Mouse (Mus musculus): ENCODE results near the gene Ggt1.

The Ggt1 gene

DNA sequence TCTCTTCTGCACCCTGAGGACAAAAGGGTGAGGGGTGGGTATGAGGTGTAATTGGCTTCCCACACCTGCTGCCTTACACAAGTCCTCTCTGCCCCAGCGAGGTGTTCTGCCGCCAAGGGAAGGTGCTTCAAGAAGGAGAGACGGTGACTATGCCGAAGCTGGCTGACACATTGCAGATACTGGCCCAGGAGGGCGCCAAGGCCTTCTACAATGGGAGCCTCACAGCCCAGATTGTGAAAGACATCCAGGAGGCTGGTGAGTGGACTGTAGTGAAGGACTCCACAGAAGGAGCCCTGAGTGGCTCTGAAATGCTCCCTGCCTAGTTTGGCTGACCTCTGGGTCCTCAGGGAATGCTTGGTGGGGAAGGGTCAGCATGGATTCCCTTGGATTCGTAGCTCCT is 17.7 kb downstream of the Ggt1 start:
- DNase-seq: no peak

DNA sequence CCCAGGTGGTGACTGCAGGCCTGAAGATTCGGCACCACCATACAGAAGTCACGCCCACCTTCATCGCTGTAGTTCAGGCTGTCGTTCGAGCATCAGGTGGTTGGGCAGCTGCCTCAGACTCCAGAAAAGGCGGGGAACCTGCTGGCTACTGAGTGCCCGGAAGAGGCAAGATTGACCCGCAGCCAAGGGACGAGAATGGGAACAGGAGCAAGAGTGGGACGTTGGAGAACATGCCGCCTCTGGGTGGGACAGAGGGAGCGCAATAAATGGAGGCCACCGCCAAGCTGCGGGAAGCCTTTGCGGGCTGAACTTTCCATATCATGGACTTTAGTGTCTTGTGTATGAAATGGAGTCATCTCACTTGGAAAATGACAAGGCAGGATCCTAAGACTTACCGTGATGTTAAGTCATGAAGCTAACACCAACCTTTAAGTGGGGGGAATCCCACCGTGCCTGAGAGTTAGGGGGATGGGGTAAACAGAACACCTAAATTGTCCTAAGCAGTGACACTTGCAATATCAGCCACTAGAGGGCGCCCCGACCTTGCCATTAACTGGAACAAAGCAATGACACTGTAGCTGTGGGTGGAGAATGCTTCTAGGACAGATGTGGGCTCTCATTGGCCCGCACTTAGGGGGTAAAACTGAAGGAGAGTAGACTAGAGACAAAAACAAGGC is 24.6 kb downstream of the Ggt1 start:
- peak; percentile 92 for DNase-seq

DNA sequence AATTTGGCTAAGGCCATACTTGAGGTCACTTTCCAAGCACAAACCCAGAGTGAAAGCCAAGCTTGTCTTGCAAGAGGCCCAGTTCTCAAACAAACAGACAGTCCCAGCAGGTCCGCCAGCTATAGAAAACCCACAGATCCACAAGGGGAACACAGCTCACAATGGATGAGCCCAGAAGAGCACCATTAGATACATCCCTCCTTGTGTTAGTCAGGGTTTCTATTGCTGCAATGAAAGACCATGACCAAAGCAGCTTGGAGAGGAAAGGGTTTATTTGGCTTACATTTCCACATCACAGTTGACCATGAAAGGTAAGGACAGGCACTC is 25.1 kb downstream of the Ggt1 start:
- no peak for DNase-seq

DNA sequence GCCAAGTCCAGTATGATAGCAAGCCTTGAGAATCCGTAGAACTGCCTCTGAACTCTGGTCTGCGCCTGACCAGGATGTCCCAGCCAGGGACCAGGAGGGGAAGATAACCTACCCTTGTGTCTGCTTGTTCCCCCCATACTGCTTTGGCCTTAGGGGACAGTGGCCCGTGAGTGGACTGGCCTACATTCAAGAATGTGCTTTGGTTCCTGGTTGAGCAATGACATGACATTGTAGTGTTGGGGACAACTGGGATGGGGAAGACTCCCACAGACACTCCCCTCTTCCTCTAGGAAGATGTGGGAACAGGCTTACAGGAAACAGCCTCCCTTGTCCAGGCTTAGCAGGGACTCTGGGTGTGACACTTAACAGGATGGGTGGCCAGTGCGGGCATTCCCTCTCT is 26.4 kb downstream of the Ggt1 start:
- no peak for DNase-seq

DNA sequence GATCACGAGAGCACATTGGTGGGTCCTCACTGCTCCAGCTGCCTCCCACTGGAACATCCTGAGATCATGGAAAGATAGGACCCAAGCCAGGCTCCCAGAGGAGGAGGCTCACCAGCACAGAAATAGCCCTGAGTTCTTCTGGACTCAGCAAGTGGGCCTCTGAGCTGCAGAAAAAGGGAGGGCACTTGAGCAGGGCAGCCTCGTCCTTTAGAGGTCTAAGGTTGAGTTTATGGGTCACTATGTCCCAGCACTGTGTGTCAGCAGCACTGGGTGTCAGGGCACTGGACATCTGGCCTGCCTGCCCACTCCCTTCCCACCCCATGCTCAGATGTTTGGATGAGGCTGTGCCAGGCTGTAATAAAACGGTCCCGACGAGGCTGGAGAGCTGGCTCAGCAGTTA is 26.9 kb downstream of the Ggt1 start:
- DNase-seq: no peak

DNA sequence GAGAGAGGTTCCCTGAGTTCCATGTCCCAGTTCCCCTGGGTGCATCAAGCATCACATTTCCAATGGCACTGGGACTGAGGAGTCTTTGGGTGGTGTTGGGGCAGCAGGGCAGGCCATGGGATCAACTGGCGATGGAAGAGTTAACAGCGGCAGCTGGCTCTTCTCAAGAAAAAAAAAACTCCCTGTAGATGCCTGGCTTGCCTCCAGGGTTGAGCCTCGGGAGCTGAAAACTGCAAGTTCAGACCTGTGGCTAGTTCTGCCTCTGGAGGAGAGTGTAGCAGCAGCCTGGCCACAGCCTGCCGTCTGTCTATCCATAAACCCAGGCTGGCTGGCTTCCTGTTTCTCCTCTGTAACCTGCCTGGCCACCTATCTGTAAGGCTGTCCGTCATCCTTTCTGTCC is 27.7 kb downstream of the Ggt1 start, which contains the start of gene Ggt5:
Gene Ggt5 (plus strand): TSS at position 212 of the 400 bp plus-strand sequence.
- DNase-seq: no peak

DNA sequence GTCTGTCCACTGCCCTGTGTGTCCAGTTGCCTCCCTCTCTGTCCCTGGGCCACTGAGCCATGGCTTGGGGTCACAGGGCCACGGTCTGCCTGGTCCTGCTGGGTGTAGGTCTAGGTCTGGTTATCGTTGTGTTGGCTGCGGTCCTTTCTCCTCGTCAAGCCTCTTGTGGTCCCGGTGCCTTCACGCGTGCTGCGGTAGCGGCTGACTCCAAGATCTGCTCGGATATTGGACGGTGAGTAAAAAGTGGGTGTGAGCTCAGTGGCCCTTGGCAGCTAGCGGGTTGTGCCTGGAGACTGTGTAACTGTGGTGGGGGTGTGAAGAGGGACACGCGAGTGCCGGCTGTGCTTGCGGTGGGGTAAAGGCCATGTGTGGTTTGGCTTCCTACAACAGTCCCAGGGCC is 28.2 kb downstream of the Ggt1 start:
- no peak for DNase-seq

DNA sequence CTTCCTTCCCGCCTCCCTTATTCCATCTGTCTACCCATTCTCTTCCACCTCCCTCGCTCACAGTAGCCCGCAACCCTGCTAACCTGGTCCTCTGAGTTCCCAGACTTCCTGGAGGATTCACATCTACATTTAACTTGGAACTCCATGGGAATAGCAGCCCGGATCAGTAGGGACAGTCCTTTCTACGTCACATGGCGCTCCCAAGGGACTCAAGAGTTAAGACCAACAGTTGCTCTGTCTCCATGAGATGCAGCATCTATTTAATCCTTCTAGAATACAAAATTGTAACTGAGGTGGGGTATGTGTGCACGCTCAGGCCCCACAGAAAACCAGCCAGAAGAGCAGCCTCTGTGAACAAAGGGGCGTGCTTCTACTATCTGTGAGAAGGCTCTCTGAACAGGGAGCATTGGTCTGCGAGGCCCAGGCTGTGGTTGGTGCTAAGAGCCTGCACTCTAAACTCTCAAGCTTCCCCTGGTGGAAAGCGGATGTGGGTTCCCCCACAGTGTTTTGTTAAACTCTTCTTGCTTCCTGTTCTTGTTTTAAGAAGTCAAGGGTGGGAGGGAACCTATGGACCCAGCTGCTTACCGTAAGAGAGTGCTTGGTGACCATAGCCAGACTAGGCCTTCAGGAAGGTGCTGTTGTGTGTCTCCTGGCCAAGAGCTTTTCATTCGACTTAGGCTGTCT is 29.9 kb downstream of the Ggt1 start:
- no peak for DNase-seq

DNA sequence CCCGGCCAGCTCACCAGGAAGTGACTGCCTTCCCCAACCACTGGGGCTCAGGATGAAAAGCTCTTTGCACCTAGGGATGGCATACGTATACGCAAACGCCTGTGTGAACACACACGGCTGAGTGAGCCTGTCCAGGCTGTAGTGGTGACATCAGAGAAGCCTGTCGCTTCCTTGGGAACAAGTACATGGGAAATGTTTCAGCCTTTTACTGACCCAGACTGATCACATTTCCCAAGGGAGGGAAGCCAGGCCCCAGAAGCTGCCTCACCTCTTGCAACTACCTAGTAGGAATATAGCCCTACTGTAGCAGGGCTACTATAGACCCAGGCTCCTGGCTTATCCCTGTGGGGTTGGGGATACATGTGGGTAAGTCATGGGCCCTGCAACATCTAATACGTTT is 31.2 kb downstream of the Ggt1 start:
- no peak for DNase-seq

DNA sequence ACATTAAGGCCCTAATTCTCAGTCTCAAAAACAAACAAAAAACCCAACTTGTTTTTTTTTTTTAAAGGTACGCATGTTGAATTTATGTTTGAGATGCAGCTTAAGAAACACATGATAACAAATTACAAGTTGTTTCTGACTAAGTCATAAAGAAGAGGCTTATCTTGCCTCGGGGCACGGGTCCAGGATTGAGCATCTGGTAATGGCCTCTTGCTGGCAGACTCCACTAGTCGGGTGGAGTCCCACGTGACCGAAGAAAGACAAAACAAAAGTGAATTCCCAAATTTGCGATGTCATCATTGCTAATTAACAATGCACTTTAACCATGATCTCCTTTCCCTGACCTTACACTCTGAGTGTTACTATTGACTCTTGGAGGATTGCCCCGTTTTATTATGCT is 34.6 kb downstream of the Ggt1 start:
- DNase-seq: peak; percentile 42

DNA sequence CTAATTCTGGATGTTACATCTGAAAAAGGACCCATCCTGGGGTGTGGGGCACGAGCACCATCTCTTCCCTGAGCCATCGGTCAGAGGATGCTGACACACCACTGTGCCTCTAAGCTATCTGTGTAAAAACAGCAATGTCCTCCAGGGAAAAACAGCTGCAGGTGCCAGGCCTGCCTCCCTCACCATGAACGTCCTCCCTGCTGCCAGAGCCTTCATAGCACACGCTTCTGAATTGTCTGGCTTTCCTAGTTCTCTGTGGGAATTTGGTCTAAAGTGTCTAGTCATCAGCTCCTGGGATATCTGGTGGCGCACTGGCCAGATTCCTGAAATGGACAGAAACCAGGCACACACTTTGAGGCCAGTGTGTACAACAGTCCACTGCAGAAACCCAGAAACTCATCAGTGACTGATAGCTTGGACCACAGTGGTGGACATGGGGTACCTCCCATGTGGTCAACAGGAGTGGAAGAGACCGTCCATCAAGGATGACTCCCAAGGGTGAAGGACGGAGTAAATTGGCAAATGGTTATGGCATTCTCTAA is 38.9 kb downstream of the Ggt1 start:
- no peak for DNase-seq

DNA sequence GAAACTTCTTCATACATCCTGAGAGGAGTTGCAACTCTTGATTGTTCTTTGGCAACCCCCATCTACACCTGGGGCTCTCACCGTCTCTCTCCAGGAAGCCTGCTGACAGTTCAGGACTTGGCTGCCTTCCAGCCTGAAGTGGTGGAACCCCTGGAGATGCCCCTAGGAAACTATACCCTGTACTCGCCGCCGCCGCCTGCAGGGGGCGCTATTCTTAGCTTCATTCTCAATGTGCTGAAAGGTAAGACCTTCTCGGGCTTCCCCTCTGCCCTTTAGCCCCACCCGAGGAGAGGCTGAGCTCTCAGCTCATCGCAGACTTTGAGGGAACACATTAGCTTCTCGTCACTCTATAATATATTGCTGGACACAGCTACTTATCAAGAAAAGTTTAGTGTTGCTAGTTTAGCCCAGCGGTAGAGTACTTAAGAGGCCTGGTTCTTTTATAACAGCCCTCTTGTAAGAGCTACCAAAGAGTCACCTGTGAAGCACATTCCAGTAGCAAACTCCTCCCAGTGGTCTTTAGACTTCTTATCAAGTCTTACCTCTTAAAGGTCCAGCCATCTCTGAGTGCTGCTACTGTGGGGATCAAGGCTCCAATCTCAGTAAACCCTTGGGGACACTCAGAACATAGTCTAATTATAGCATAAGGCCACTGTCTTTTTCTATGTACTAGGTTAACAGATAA is 43.9 kb downstream of the Ggt1 start:
- DNase-seq: no peak

DNA sequence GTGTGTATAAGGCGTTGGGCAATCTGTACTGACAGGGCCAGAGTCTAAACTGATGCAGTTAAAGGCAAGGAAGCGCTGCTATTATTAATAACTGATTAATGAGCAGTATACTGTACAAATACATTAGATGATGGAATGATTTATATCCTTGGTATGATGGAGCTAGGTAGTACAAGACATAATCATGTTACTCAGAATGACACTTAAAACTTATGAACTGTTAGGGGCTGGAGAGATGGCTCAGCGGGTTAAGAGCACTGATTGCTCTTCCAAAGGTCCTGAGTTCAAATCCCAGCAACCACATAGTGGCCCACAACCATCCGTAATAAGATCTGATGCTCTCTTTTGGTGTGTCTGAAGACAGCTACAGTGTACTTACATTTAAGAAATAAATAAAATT is 45.8 kb downstream of the Ggt1 start:
- no peak for DNase-seq

DNA sequence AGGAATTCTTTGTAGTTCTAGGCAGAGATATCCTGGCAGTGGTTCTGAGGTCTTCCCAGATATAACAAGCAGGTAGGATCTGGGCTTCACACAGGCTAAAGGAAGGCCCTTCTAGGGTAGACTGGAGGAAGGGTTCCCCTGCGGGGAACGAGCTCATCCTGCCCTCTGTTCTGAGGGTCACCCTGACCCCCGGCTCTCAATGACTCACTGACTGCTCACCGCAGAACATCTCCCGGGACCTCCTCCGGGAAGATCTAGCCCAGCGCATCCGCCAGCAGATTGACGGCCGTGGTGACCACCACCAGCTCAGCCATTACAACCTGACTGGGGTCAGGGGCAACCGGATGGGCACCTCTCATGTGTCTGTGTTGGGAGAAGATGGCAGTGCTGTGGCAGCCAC is 47.6 kb downstream of the Ggt1 start:
- DNase-seq: no peak

DNA sequence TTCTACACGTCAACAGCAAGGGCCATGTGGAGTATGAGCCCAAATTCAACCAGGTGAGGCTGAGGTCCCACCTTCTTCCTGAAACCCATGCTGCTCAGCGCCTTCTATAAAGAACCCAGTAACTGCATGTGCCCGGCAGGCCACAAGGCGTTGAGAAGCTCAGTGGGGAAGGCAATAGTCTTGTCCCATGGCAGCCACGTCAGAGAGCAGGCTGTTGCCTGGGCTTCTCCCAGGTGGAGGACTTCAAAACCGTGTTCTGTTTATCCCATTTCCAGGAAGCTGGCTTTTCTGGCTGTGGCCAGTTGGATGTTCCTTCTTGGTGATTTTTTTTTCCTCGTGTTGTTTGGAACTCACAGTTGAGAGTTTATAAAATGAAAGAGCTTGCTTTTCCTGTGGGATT is 49.1 kb downstream of the Ggt1 start:
- no peak for DNase-seq

DNA sequence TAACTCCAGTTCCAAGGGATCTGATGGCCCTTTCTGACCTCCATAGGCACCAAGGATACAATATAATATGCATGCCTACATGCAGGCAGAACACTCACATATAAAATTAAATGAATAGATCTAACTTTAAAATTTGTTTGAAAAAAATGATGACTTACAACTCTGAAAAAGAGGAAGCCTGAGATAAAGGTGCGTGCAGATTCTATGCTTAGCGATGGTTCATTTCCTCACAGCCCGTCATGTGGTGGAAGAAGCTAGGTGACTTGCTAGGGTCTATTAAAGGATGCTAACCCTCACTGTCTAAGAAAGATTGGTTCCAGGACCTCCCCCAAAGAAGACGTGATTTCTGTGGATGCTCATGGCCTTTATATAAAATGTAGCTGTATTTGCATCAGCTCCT is 54.6 kb downstream of the Ggt1 start:
- DNase-seq: no peak

DNA sequence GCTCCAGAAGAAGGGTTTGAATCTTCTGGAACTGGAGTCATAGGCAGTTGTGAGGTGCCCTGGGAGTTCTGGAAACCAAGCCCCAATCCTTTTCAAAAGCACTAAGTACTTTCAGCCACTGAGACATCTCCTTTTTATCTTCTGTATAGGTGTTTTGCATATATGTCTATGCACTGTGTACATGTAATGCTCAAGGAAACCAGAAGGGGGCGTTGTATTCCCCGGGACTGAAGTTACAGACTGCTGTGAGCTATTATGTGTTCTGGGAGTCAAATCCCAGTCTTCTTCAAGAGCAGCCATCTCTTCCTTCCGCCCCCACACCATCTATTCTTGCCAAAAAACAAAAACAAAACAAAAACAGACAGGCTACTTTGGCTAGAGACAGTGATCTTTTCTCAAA is 59.4 kb downstream of the Ggt1 start:
- DNase-seq: no peak

DNA sequence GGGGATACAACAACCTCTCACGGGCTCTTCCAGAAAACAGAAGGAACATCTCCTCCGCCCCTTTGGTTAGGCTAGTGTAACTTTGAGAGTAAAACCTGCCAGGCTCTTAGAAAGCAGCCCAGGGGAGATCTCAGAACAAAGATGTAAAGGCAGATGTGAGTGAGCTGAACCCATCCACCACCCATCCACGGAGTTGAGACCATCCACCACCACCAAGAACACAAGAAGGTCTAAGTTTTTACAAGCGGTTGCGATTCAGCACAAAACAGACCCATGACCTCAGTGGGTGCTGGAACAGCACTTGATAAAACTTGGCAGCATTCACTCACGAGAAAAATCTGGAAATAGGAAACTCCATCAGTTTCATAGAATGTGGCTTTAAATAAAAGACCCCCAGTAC is 64.5 kb downstream of the Ggt1 start:
- DNase-seq: no peak

DNA sequence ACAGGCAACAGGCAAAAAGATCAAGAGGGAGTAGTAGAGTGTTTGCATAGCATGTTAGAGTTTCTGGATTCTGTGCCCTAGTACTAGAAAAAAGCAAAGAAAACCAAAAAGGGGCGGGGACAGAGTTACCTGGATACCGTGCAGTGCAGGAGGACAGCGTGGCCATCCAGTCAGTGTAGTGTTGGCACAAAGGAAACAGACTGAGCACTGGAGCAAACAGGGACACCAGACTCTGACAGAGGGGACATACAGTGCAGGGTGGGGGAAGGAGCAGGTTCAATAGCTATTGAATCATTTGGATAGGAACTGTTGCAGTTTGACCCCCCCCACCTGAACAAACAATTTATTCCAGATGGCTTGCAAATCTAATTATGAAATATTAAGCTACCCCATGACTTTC is 65.6 kb downstream of the Ggt1 start:
- DNase-seq: no peak

DNA sequence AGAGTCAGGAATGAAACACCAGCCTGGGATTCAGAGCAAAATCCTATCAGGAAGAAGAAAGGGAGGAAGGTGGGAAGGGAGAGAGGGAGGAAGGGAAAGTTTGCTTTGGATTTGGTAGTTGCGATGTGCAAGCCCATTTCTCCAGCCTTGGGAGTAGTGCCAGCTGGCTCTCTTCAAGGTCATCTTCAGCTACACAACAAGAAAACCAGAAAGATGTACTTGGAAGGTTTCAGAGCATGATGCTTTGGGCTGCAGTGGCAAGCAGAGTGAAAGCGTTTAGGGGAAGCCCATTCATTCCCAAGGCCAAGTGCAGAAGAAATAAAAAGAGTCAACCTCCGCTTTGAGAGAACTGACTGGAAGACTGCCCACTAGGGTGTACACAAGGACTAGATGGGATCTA is 66.1 kb downstream of the Ggt1 start:
- no peak for DNase-seq

DNA sequence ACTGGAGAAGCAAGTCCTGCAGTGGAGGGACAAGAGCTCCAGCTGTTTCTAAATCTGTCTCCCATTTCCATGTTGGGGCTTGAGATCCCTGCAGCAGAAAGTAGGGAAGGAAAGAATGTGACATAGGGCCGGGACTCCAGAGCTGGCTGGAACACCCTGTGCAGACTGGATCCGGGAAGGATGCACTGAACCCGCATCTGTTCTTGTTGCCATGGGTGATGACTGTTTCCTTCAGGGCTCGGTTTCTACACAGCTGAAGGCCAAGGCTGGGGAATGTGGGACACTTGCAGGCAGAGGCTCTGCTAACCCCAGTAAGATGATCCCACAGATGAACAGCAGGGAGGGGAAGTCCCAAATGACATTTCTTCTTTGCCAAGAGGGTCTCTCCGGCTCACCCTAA is 71.2 kb downstream of the Ggt1 start:
- peak; percentile 7 for DNase-seq

DNA sequence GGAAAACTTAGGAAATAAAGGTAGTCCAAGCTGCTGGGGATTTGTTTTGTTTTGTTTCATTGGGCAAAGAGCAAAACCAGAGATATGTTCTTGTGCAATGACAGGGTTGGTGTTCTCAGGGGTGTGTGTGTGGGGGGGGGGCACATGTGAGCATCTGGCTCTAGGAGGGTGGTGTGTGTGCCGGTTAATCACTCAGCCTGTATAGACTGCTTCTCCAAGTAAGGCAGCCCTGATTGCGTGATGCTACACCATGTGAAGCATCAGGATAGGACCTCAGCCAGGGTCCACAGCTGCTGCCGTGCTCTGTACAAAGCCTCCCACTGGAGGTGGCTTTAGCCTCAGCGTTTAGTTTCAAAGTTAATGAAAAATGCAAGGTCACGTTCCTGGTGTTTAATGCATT is 71.6 kb downstream of the Ggt1 start:
- no peak for DNase-seq

DNA sequence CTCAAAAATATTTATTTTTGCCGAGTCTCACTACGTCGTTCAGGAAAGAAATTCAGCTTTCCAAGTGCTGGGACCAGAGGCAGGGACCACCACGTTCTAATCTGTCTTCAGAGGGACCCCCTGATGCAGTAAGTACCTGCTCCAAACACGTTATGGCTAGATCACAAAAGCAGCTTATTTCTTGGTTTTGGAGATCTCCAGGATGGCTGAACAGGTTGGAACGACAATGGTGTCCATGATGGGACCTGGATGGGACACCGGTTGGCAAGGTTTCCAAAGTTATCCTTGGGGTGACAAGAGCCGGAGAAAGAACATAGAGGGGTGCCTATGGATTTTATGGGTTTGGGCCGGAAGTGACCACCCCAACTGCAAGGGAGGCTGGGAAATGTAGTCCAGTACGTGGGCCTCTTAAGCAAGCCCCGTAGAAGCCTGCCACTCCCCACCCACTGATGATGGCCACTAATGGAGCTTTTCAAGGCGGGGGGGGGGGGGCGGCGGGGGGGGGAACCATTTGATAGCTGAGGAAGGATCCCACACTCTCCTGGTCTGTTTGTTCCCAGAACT is 72.3 kb downstream of the Ggt1 start:
- DNase-seq: peak; percentile 5

DNA sequence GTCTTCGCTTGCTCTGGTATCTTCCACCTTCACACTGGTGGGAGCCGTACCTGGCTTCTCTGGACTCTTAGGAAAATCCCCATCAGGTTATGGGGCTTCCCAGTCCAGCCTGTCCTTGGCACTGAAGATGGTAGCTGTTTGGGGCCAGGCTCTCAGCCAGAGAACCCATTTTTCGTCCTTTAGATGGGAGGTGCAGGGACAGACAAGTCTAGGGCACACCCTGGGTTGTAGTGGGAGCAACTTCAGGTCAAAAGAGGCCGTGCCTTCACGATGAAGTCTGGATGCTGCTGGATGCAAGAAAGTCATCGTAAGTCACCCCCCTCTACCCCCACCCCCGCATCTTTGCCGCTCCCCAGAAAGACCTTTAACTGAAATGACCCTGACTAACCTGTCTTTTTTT is 73.2 kb downstream of the Ggt1 start:
- DNase-seq: peak; percentile 26
